Mouse (Mus musculus): Measurements from ENCODE around the gene Atg4c.

The Atg4c gene

DNA sequence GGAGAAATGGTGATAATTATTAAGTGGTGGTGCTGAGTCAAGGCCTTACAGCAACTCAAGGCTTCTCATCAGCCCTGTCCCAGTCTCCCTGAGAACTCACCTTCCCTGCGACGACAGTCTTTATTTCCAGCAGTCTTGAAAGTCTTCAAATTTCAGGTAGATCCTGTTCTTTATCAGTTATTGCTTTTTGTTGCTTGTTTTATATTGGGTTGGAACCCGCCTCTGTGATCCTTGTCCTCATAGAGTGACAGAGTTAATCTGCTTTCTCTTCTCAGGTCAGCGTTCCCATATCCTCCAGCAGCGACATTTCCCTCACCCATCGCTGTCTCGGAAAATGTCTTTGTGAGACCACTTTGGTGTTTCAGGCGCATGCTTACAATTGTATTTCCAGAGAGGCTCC lies 56.1 kb downstream of the Atg4c start:
- intact Hi-C loops (cut with DNase I): no loop called here

DNA sequence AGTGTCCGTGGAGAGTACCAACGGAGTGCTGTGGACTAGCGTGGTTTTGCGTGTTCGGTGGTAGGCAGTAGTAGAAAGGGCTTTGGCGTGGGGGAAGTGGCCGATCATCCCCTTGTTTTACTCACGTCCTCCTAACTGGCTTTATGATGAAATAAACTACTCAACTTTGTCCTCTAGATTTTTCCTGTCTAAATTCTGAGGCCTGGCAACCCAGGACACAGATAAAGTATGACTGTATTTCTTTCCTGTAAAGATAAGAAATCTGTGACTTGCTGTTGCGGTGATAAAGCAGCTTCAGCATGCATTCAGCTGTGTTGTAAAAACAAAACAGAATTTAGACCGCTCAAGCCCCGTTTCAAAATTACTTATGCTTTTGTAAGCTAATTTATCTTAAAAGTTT lies 59.2 kb downstream of the Atg4c start:
- intact Hi-C loops (cut with DNase I): no loop called here

DNA sequence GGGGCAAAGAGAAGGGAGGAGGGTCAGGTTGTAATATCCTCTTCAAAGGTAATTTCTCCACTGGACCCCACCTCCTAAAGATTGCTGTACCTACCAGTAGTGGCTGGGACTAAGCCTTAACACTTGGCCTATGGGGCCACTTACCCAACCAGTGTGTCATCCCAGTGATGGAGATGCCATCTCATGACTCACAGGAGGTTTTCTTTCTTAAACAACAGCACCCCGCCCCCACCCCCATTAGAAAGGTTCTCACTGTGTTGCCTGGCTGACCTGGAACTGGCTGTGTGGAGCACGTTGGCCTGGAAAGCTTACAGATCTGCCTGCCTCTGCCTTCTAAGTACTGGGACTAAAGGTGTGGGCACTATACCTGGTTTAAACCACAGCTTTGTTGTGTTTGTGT lies 69.5 kb downstream of the Atg4c start:
- intact Hi-C loops (cut with DNase I): no loop called here

DNA sequence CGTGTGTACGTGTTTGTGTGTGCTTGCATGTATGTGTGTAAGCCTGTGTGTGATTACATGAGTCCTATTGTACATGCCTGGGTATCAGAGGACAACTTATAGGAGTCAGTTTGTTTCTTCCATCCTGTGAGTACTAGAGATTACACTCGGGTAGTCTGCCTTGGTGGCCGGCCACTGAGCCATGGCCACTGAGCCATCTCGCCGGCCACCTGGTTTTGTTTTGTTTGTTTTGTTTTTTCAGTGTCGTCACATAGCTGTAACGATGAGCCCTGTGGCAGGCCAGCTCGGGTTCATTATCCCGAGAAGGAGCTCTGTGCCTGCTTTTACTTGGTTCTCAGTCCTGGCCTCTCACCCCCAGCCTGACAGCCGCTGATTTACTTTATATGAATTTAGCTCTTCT lies 69.9 kb downstream of the Atg4c start:
- intact Hi-C loops (cut with DNase I): no loop called here

DNA sequence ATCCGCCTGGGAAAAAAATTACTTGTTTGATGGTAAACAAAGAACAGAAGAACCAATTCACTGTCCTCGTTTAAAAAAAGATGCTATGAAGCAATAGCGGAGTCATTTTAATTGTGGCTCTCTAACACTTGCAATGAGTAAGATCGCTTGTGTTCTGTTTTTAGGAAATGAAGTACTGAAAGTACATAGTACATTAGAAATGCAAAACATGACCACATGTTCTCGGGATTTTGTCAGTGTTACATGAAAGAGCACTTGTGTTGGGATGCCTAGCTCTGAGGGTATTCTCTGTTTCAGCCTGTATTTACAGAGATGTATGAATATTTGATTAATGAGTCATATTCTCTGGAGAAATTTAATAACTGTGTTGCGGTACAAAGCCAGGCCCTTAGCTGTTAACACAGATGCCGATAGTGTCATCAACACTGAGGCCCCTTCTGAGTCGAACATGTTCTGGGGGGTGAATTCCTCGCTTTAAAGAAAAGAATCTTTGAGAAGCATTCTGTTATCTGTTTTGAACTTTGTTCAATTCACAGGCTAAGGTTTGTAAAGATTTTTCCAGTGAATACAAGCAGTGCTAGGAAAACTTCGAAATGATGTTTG lies 73.2 kb downstream of the Atg4c start:
- intact Hi-C loops (cut with DNase I): no loop called here

DNA sequence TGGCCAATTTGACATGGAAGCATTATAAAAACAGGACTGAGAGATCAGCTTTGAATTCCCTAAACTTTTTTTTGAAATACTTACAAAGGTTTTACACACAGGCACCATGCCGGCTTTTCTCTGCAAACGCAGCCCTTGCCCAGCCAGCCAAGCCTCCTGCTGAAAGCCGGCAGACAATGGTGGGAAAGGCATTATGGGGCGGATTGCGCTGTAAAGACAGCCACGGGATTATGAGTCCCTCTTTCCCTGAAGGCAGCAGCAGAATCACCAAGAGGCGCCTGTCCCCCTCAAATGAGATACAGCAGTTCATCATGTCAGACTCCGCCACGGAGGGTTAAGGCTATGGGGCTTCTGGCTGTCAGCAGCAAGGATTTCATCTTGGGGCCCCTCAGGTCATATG lies 79.1 kb downstream of the Atg4c start:
- intact Hi-C loops (cut with DNase I): no loop called here

DNA sequence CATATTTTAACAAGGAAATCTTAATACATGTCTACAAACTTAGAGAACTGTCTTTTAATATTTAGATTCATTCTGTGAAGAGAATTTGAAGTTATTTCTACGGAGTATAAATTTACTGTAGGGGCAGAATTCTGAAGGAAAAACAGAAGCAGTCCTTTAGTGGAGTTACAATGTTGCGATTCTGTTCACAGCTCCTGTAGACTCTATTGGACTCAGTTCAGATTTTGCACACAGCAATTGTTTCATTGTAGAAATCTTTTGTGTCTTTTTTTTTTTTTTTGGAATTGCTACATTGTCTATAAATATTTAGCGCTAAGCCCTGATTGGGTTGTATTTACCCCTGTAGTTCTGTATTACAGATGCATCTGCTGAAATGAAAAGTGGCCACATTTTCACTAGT lies 79.7 kb downstream of the Atg4c start:
- intact Hi-C loops (cut with DNase I): no loop called here

DNA sequence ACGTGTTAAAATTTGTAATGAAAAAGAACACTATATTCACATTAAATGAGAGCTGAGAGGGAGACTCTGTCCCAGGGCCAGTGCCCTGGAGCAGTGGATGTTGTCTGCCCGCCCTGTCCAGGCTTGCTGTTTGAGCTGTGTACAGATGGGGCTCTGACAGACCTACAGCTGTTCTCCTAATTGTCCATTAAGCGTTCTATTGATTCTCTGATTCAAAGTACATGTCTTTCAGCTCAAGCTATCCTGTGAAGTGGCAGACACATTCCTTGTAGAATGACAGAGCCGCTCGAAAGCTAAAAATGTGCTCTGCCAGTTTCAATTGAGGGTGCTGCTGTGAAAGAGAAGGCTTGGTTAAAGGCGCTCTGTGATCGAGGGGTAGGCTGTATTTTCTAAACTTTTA lies 80.2 kb downstream of the Atg4c start:
- intact Hi-C loops (cut with DNase I): no loop called here

DNA sequence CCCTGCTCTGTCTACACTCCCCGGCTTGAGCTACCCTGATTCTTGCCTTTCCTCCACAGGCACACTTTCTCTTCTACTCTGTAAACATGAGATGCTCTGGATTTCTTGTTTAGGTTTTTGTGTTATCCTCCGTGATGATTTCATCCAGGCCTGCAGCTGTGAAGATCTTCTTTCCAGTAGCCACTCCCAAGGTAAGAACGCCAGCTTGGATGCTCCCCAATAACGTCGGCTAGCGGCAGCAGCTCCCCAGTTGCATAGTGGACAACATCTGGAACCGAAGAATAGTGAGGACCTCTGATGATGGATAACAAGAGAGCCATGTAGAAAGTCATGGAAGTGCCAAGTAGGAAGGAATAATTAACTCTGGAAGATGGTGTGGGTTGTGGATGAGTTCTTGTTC lies 85.1 kb downstream of the Atg4c start:
- intact Hi-C loops (cut with DNase I): no loop called here

DNA sequence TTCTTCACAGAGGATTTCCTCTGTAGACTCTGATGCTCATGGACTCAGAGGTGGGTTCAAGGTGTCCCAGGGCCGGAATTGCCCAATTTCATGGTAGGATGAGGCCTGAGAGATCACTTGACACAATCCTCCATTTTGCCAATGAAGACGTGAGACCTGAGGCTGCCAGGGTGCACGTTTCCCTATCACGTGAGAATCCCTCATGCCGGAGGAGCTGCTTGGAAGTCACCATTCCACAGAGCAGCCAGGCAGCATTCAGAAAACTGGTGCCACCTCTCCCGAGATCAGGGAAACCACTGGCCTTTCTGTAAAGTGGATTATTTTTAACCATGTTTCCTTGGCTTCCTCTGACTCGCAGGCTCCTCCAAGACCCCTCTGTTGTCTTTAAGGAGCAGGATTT lies 88.0 kb downstream of the Atg4c start:
- intact Hi-C loops (cut with DNase I): no loop called here

DNA sequence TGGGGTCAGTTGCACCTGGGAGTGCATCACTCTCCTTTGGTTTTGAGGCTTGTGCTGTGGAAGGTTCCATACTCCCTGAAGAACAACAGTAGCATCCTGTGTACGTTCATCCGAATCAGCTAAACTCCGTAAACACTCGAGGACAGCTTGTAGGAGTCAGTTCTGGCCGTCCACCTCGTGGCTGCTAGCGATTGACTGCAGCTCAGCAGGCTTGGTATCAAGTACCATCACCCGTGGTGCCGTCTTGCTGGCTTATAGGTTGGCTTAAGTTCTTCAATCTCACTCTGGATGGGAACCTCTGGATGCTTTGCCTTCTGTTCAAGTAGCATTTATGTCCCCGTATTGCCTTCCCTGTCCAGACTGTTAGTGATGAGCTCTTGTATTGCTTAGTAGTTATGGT lies 95.6 kb downstream of the Atg4c start:
- intact Hi-C loops (cut with DNase I): no loop called here

DNA sequence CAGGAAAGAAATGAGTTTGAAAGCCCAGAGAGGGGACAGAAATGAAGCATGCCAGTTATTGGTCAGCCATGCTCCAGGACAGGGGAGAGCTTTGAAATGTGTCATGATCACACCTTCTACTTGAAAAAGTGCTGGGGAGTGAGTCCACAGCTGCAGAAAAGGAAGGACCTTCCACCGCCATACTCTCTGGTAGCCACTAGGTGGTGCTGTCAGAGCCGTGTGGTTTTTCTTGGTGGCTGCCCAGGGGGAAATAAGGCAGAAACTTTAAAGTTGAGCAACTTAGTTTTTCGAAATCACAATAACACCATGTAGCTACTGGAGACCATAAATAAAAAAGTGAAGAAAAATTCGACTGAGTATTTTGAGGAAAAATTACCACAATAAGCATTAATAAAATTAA lies 104.9 kb downstream of the Atg4c start:
- intact Hi-C loops (cut with DNase I): no loop called here

DNA sequence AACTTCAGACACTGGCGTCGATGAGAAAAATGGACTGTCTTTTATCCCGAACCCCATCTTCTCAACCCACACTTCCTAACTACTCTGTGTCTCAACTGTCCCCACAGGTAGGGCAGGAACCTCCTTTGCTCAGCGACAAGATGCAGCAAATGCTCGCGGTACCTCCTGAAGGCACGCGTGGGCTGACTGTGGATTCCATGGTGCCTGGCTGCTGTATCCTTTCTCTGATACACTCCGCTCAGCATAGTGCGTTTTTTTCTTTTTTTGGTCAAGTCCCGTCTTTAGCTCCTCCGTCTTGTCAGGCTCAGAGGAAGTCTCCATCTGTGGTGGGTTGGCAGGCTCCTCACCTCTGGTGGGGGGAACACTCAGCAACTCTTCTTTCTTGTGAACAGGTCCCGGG lies 111.1 kb downstream of the Atg4c start:
- intact Hi-C loops (cut with DNase I): no loop called here

All from adrenal gland (tissue).